Mouse (Mus musculus) urinary bladder, postnatal 10 days (tissue): ENCODE data around the gene Olfr390.

ENCODE experiments used
- DNase-seq: peaks from one replicate; pipeline ENCODE4 v3.0.0; 2022; ENCODE audit warnings: low spot score

Olfr390 gene

GRCm38 (mm10) chr11:73782664-73783063 is at the start of gene Olfr390:
Gene Olfr390, plus strand, starts transcription at chr11:73782964.
- DNase-seq: no peak

GRCm38 (mm10) chr11:73759115-73759514 is 23.6 kb upstream of the Olfr390 start:
- no peak for DNase-seq

- DNase-seq: no peak
These were observed 2.2 kb upstream of the Olfr390 start, which contains the start of gene Olfr389 for GRCm38 (mm10) chr11:73780613-73781012. Gene Olfr389, minus strand, starts transcription at chr11:73780713.

GRCm38 (mm10) chr11:73802952-73803351 is 20.2 kb downstream of the Olfr390 start, which contains the start of gene Olfr391-ps:
Gene Olfr391-ps, minus strand, starts transcription at chr11:73803052.
- no peak for DNase-seq

- no peak for DNase-seq
These were observed 34.2 kb downstream of the Olfr390 start, which contains the start of gene Olfr392 for GRCm38 (mm10) chr11:73816949-73817348. Gene Olfr392, minus strand, starts transcription at chr11:73817049.
